Mouse (Mus musculus): ENCODE measurements around the gene Gm9780. TPM values are rescaled to one million over a fixed set of nuclear protein-coding genes. Genes with fewer than 3 reads are reported as not detected.
"Not testable (repeated sequence)": the region's sequence is repeated elsewhere in the genome, so short reads cannot be mapped to it uniquely, and the experiment has no call there.

The Gm9780 gene
- 37.8 and 56.2 TPM in 2 replicates for polyA plus RNA-seq (2015; fragmentation: Nextera tagmentation; extraction: Ambion mirVana)

DNA sequence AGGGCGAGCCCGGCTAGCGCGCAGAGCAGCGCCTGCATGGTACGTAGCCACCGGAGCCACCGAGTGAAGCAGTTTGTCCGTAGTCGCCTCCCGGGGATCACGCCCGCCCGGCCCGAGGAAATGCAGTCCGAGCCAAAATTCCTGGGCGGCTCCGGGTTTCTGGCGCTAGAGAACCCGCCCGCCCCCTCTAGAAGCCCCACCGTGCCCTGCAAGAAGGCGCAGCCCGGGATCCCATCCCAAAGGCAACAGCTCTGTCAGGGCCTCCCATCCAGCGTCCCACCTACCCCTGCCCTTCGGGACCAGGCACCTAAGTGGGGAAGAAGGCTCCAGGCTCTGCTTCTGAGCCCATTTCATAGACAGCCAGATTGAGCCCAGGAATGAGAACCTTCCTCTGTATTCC lies at the start of gene Gm9780:
Gene Gm9780, minus strand, starts transcription at position 101 of the 400 bp plus-strand sequence.
- not testable (repeated sequence) for ATAC-seq (ENCODE audit: insufficient read depth, low FRiP score, low read depth); H3K4me3 ChIP-seq (replicated peaks); H3K4me2 ChIP-seq; H3K27me3 ChIP-seq (replicated peaks); H3K4me1 ChIP-seq; H3K9me3 ChIP-seq; H3K27ac ChIP-seq; H3K9ac ChIP-seq; H3K36me3 ChIP-seq
- WGBS: no CpG with 5 or more reads among the region's 26 CpGs

DNA sequence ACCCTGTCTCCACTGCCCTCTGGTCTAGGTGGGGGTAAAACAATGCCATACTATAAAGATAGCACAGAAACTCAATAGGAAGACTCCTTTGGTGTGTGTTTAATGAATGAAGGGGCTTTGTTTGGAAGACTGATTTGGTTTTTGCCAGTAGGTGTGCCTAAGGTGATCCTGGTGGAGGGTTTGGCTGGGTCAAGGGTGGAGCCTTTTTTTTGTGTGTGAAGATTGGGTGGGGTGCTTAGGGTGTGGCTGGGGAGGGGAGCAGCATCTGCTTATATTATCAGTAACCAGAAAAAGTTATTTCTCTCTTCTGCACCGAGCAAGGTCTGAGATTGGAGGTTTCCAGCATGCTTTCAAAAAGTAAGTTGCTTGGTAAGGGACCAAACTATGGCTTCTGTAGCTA lies 39.5 kb upstream of the Gm9780 start, which contains the start of gene Cphx3:
Gene Cphx3, plus strand, starts transcription at position 301 of the 400 bp plus-strand sequence.
- not testable (repeated sequence) for H3K4me3 ChIP-seq (replicated peaks); H3K4me2 ChIP-seq; H3K9me3 ChIP-seq; ATAC-seq (ENCODE audit: insufficient read depth, low FRiP score, low read depth); H3K27me3 ChIP-seq (replicated peaks); H3K4me1 ChIP-seq; H3K9ac ChIP-seq; H3K36me3 ChIP-seq; H3K27ac ChIP-seq
- WGBS: no CpG with 5 or more reads among the region's 1 CpGs

DNA sequence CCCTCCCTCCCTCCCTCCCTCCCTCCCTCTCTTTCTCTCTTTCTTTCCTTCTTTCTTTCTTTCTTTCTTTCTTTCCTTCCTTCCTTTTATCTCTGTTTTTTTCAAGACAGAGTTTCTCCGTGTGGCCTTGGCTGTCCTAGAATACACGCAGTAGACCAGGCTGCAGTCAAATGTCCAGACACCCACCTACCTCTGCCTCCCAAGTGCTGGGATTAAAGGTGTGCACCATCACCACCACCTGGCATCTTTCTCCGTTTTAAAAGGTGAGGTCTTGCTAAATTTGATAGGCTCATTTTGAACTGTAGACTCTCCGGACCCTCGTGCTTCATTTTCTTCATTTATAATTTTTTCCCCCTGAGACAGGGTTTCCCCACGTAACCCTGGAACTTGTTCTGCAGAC lies 38.7 kb upstream of the Gm9780 start, which contains the start of gene Cphx2:
Gene Cphx2, plus strand, starts transcription at position 301 of the 400 bp plus-strand sequence.
- H3K4me1 ChIP-seq; H3K36me3 ChIP-seq; H3K4me3 ChIP-seq (replicated peaks); H3K9ac ChIP-seq; H3K27ac ChIP-seq; H3K4me2 ChIP-seq; H3K27me3 ChIP-seq (replicated peaks); ATAC-seq (ENCODE audit: insufficient read depth, low FRiP score, low read depth); H3K9me3 ChIP-seq: not testable (repeated sequence)
- no CpG with 5 or more reads among the region's 6 CpGs for WGBS

DNA sequence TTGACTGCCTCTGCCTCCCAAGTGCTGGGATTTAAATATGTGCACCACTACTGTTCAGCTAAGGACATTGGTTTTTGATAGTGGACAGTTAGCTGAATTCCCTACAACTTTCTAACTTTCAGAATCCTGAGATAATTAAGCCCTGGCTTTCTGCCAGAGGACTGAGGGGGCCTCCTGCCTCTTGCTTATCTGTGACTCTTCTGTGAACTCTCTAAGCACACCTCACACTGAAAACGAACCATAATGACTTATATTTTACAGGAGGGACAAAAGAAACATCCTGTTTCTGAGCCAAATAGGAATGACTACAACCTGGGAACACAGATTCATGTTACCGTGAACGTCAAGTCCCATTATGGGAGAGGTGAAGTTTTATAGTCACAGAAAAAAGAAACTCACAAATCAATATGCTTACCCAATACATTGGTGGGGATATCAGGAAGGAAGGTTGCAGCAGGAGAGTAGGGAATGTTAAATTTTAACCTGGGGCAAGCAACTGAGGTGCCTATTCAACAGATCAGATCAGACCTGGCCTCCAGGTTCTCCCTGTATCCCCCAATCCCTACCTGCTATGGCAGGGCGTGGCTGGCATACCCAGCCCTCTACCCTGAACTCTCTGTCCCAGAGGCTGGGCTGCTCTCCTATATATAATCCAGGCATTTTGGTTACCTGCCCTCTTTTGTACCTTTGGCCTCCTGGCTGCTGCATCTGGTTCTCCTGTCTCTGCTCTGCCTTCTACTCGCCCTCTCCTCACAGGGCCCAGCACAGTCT lies 34.3 kb upstream of the Gm9780 start:
- not testable (repeated sequence) for H3K4me1 ChIP-seq; H3K9me3 ChIP-seq; H3K27me3 ChIP-seq (replicated peaks); H3K27ac ChIP-seq; H3K4me2 ChIP-seq; H3K4me3 ChIP-seq (replicated peaks); H3K36me3 ChIP-seq; H3K9ac ChIP-seq
- ATAC-seq (ENCODE audit: insufficient read depth, low FRiP score, low read depth): peak; percentile 85; the same call in 1 of the 2 replicates
- no CpG with 5 or more reads among the region's 5 CpGs for WGBS

DNA sequence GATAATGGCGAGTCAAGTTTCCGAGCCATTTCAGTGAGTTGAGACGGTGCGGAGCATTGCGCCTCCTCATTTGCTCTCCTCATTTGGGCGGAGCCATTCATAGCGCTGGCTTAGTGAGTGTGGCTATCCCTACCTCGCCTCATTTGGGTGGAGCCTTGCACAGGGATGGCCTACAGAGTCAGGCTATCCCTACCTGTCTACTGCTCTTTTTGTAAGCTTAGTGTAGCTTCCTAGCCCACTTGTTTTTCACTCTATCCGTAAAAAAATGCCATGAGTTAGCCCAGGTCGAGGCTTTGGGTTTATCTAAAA lies 24.8 kb upstream of the Gm9780 start, which contains the start of gene Tmem254c:
Gene Tmem254c, minus strand, starts transcription at position 31 of the 309 bp plus-strand sequence.
- H3K4me3 ChIP-seq (replicated peaks); H3K27ac ChIP-seq; H3K36me3 ChIP-seq; H3K9ac ChIP-seq; H3K27me3 ChIP-seq (replicated peaks); H3K4me1 ChIP-seq; H3K4me2 ChIP-seq; H3K9me3 ChIP-seq: not testable (repeated sequence)
- peak; percentile 79; the same call in 1 of the 2 replicates for ATAC-seq (ENCODE audit: insufficient read depth, low FRiP score, low read depth)
- WGBS: no CpG with 5 or more reads among the region's 10 CpGs

DNA sequence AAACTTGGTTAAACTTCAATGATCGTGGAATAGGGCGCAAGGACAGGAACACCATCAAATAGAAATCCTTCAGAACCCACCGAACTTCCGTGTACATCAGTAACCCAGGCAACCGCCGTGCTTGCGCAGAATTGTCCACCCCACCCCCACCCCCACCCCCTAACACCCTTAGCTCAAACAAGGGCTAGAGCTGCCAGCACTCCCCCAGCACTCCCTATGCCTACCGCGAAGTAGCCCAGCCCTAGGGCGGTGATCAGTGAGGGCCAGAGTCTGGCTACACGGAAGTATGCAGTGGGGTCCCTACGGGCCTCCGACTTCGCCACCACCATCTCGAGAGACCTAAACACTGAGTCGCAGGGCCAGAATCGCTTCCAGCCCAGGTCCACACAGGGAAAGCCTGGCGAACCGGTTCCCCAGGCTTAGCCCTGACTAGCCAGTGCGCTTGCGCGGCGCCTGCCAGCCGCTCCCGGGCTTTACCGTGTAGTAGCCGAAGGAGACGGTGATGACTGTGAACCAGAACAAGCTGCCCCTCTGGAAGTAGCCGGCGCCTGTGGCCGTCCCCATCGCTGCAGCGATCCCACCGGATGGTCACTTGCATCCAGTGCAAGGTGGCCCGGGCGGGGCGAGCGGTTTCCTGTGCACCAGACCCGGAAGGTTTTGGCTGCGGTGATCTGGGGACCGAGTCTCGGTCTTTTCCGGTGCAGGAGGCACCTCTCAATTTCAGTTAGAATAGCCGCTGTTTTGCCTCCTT lies 24.2 kb upstream of the Gm9780 start:
- H3K9ac ChIP-seq; H3K9me3 ChIP-seq; H3K4me1 ChIP-seq; H3K27ac ChIP-seq; H3K4me3 ChIP-seq (replicated peaks); H3K36me3 ChIP-seq; H3K27me3 ChIP-seq (replicated peaks); H3K4me2 ChIP-seq: not testable (repeated sequence)
- no CpG with 5 or more reads among the region's 44 CpGs for WGBS
- ATAC-seq (ENCODE audit: insufficient read depth, low FRiP score, low read depth): peak; percentile 84

DNA sequence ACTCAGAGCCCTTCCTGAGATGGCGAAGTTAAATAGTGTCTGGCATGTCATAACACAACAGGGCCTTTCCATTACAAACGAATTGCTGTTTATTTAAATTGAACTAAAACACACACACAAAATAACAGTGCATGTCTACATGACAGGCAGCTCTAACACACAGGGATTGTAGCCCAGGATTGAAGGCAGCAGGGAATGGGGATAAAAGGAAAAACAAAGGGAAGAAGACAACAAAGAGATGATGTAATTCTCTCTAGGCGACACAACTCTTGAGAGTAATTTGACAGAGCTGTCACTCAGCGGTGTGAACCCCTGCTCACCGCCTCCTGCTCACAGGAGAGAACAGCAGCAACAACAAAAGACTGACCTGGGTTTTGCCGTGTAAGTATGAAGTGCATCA lies 16.9 kb upstream of the Gm9780 start:
- no CpG with 5 or more reads among the region's 6 CpGs for WGBS
- ATAC-seq (ENCODE audit: insufficient read depth, low FRiP score, low read depth): not testable (repeated sequence)

DNA sequence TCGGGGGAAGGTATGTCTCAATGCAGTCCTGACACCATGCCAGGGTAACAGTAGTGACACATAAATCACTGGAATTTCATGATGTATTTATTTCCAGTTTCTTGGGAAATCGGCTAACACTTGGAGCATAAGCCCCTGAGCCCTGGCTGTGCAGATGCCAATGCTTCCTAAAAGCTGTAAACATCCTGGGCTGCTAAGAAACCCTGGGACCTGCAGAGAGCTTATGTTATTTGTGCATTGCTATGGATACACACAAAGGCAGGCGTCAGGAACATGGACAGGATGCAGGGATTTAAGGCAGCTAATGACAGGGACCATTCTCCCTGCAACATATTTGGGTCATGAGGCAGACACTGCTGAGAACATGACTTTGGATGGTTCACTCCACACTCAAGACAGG lies 15.7 kb upstream of the Gm9780 start:
- not testable (repeated sequence) for H3K4me3 ChIP-seq (replicated peaks); H3K27me3 ChIP-seq (replicated peaks); H3K9me3 ChIP-seq; ATAC-seq (ENCODE audit: insufficient read depth, low FRiP score, low read depth); H3K4me2 ChIP-seq; H3K4me1 ChIP-seq; H3K36me3 ChIP-seq; H3K9ac ChIP-seq; H3K27ac ChIP-seq
- no CpG with 5 or more reads among the region's 3 CpGs for WGBS

More for the DNA sequence above, 16.9 kb upstream of the Gm9780 start:
- not testable (repeated sequence) for H3K36me3 ChIP-seq; H3K4me3 ChIP-seq (replicated peaks); H3K27me3 ChIP-seq (replicated peaks); H3K27ac ChIP-seq; H3K9ac ChIP-seq; H3K4me2 ChIP-seq; H3K9me3 ChIP-seq; H3K4me1 ChIP-seq

DNA sequence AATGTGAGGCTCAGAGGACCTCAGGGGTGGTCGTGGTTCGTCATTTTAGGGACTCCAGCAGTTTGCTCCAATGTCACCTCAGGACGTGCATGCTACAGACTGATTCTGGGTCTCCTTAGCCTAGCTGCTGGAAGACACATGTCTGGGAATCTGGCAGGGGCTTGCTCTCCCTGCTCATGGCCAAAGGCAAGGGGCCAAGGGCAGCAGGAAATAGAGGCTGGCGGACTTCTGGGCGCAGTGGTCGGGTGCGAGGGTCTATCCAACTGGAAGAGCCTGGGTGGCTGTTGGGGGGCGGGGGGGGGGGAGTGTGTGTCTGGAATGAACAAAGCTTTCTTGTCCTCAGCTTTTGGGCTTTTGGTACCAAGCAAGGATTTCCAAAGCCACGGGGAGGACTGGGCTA lies 6.3 kb upstream of the Gm9780 start:
- H3K27ac ChIP-seq; H3K4me3 ChIP-seq (replicated peaks); ATAC-seq (ENCODE audit: insufficient read depth, low FRiP score, low read depth); H3K4me2 ChIP-seq; H3K9ac ChIP-seq; H3K4me1 ChIP-seq; H3K36me3 ChIP-seq; H3K9me3 ChIP-seq; H3K27me3 ChIP-seq (replicated peaks): not testable (repeated sequence)
- no CpG with 5 or more reads among the region's 9 CpGs for WGBS

DNA sequence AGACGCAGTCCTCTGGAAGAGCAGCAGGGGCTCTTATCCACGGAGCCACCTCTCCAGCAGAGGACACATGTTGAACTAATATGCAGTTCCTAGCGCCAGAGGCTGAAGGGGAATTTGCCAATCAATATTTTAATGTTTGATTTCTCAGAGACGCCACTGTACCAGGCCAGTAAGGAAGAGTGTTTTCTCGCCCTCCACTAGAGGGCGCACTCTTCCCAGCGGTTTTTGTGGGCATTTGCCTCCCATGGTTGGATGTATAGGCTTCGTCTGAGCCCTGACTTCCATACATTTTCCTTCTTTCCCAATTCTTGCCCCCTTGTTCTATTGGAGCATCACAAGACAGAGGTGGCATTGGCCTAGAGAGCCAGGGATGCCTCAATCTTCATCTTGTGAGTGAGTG lies 4.5 kb upstream of the Gm9780 start:
- H3K4me1 ChIP-seq; ATAC-seq (ENCODE audit: insufficient read depth, low FRiP score, low read depth); H3K36me3 ChIP-seq; H3K4me3 ChIP-seq (replicated peaks); H3K27me3 ChIP-seq (replicated peaks); H3K9ac ChIP-seq; H3K9me3 ChIP-seq; H3K4me2 ChIP-seq; H3K27ac ChIP-seq: not testable (repeated sequence)
- no CpG with 5 or more reads among the region's 8 CpGs for WGBS

DNA sequence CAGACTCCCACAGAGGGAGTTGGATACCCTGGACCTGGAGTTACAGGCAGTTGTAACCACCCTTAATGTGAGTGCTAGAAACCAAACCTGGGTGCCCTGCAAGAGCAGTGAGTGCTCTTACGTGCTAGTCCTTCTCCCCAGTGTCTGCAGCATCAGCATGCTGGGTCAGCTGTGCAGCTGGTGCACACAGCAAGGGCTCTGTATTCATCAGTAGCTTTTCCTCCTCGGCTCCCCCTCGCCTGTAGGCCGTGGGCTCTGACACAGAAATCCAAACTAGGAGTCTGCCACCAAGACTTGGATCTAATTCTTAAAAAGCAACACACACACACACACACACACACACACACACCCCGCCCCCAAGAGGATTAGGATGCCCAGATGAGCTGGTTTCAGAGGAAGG lies 2.5 kb upstream of the Gm9780 start:
- H3K9ac ChIP-seq; H3K4me1 ChIP-seq; H3K27me3 ChIP-seq (replicated peaks); H3K27ac ChIP-seq; H3K36me3 ChIP-seq; ATAC-seq (ENCODE audit: insufficient read depth, low FRiP score, low read depth); H3K4me3 ChIP-seq (replicated peaks); H3K4me2 ChIP-seq; H3K9me3 ChIP-seq: not testable (repeated sequence)
- WGBS: no CpG with 5 or more reads among the region's 5 CpGs

DNA sequence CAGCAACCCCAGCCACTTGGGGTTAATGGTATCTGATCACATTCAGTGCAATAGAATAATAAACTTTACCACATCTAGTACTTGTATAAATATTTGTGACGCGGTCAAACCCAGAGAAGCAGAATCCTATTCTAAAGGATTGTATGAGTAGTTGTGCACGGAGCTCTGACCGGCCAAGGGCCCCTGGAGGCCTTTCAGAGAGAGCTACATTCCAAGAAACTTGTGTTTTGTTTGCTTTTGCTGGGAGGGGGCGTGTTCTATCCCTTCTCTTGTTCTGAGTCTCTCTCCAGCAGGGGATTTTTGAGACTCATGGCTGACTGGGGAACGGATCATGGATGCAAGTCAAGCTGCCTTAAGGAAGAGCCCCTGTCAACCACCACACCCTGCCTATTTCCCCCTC lies 7.1 kb downstream of the Gm9780 start:
- H3K4me1 ChIP-seq; H3K4me2 ChIP-seq; H3K36me3 ChIP-seq; H3K9ac ChIP-seq; H3K4me3 ChIP-seq (replicated peaks); H3K27ac ChIP-seq; H3K27me3 ChIP-seq (replicated peaks); H3K9me3 ChIP-seq: not testable (repeated sequence)
- no CpG with 5 or more reads among the region's 6 CpGs for WGBS
- ATAC-seq (ENCODE audit: insufficient read depth, low FRiP score, low read depth): 0 out of 2 replicates have a peak, but pooled peaks have one; percentile 27

Measured in stomach, embryonic 15.5 days (tissue).